Mouse (Mus musculus) small intestine, adult 2 months (tissue): ENCODE results near the gene Esrrg.

ENCODE experiments used
- CTCF ChIP-seq: fragments of 200-500 bp; IDR thresholded peaks from 2 replicates; pipeline ENCODE4 v1.5.1; 2012; ENCODE audit warnings: low read depth, mild to moderate bottlenecking, control low read depth, inconsistent platforms, low read length, moderate library complexity, mixed read lengths; ENCODE audit not compliant: insufficient replicate concordance, insufficient read length; ENCODE audit errors: extremely low read depth
- POLR2A ChIP-seq: fragments of 200-500 bp; IDR thresholded peaks from 2 replicates; pipeline ENCODE4 v1.6.1; 2012; ENCODE audit warnings: low read depth, mild to moderate bottlenecking, control low read depth, inconsistent platforms, low read length, moderate library complexity

DNA sequence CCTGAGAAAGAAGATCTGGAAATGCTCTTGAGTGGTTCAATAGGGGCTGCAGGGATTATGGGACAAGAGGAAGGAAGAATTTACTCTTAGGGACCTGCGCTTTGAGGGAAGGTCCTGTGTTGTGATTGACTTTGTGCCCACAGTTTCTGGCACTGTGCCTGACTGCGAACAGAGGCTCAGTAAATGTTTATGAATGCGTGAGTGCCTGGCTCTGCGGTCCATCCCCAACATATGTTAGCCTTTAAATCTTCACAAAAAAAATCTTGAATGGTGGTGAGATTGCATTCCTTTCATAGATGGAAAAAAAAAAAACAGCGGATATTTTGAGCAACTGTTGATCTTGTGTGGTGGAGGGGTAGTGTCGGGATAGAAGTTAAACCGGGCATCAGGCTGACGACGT is 52.4 kb downstream of the Esrrg start:
- no peak for TF ChIP-seq CTCF
- no peak for TF ChIP-seq POLR2A
